Mouse (Mus musculus): ENCODE measurements around the gene Capza2.

- TF ChIP-seq ZNF384 (IDR thresholded peaks at IDR 0.05; ENCODE audit: low read depth, low read length) (no peak), ZC3H11A (IDR thresholded peaks at IDR 0.05; ENCODE audit: borderline replicate concordance, low read depth, low read length) (no peak), HCFC1 (IDR thresholded peaks at IDR 0.05; ENCODE audit: borderline replicate concordance, insufficient read depth, low read length) (no peak), MAFK (IDR thresholded peaks at IDR 0.05; ENCODE audit: insufficient read depth, low read depth, low read length) (no peak)
Measured at GRCm38 (mm10) chr6:17705973-17706372, 69.9 kb downstream of the Capza2 start.

All from ES-E14 (cell line).